Mouse (Mus musculus) liver, embryonic 11.5 days (tissue): ENCODE data around the gene Gipc1. TPM values are rescaled to one million over a fixed set of nuclear protein-coding genes. Genes with fewer than 3 reads are reported as not detected.
A peak's percentile ranks its signal among the peaks of the same experiment; 100 is the strongest.

Experiments
- ATAC-seq: fragments of 200-750 bp; cut with Nextera tagmentation; replicated peaks from 2 replicates; pipeline ENCODE4 v1.8.0; 2017; ENCODE audit warnings: moderate number of reproducible peaks, mild to moderate bottlenecking, moderate TSS enrichment, moderate library complexity; ENCODE audit not compliant: low FRiP score
- DNase-seq: peaks from one replicate; pipeline ENCODE4 v3.0.0-alpha.2; 2017; ENCODE audit warnings: low spot score
- H3K27ac ChIP-seq: fragments of 300-500 bp; sonication (generic); 2 replicates; pipeline ENCODE4 v1.5.1; 2014; ENCODE audit warnings: mild to moderate bottlenecking, low read depth, low read length, control low read depth
- H3K27me3 ChIP-seq: fragments of 300-500 bp; sonication (generic); replicated peaks from 2 replicates; pipeline ENCODE4 v1.6.1; 2014; ENCODE audit warnings: low read length, mixed read lengths; ENCODE audit not compliant: control insufficient read depth, insufficient read depth
- H3K36me3 ChIP-seq: fragments of 300-500 bp; sonication (generic); 2 replicates; pipeline ENCODE4 v1.6.1; 2014; ENCODE audit warnings: mild to moderate bottlenecking, low read length, moderate library complexity, mixed read lengths; ENCODE audit not compliant: control insufficient read depth, insufficient read depth
- H3K4me1 ChIP-seq: fragments of 300-500 bp; sonication (generic); replicated peaks from 2 replicates; pipeline ENCODE4 v1.6.1; 2014; ENCODE audit warnings: low read length, mixed read lengths; ENCODE audit not compliant: control insufficient read depth, insufficient read depth
- H3K4me2 ChIP-seq: fragments of 300-500 bp; sonication (generic); 2 replicates; pipeline ENCODE4 v1.6.1; 2014; ENCODE audit warnings: mild to moderate bottlenecking, control low read depth, moderate library complexity
- H3K4me3 ChIP-seq: fragments of 300-500 bp; sonication (generic); 2 replicates; pipeline ENCODE4 v1.5.1; 2014; ENCODE audit warnings: low read depth, low read length, control low read depth
- H3K9ac ChIP-seq: fragments of 300-500 bp; sonication (generic); 2 replicates; pipeline ENCODE4 v1.6.1; 2014; ENCODE audit warnings: low read depth, low read length, control low read depth
- H3K9me3 ChIP-seq: fragments of 300-500 bp; sonication (generic); 2 replicates; pipeline ENCODE4 v1.6.1; 2016; ENCODE audit warnings: low read length, inconsistent platforms, mixed read lengths; ENCODE audit not compliant: control insufficient read depth
- WGBS: fragments of 180-500 bp; shearing (Covaris S2); extraction: QIAGEN DNeasy Blood & Tissue Kit; methylation state at CpG from one replicate; pipeline ENCODE4 v1.1.7; 2014; 5-methylcytosine and 5-hydroxymethylcytosine counted together
- polyA plus RNA-seq: library from polyadenylated mRNA; unstranded; fragments of >200 nt; fragmentation: Nextera tagmentation; extraction: Ambion mirVana; gene quantifications from 2 replicates; pipeline ENCODE4 v1.2.1, GENCODE M21; 2014

Gipc1 gene
- polyA plus RNA-seq, 1 experiment from 2014 or later: 113 TPM

DNA sequence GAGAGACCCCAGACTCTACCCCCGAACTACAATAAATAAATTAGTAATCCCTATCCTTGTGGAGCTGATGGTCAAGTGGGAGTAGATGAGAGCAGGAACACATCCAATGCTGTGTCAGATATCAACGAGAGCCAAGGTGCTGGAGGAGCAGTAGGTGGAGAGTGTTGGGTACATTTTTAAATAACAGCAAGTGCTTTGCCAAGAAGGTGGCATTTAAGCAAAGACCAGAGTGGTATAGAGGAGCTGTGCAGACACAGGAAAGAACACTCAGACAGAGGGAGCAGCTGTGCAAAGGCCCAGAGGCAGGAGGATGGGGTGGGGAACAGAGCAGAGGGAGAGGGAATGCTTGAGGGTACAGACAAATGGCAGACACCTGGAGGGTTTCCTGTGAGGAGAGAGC, 35.4 kb upstream of the Gipc1 start:
- 79% methylated on average over 2 of the region's 2 CpGs for WGBS
- peaks cover 5% of the 10 kb centered on the region; the same call in 1 of the 2 replicates for H3K4me1 ChIP-seq
- H3K9ac ChIP-seq: no peak overlapping the region
- H3K4me3 ChIP-seq: no peak overlapping the region
- H3K27ac ChIP-seq: no peak overlapping the region
- H3K4me2 ChIP-seq: no peak overlapping the region
- DNase-seq (no peak), ATAC-seq (no peak)
- H3K9me3 ChIP-seq: no peaks in the 10 kb centered on the region
- H3K36me3 ChIP-seq: peaks cover 11% of the 10 kb centered on the region; the same call in 1 of the 2 replicates
- H3K27me3 ChIP-seq: no peaks in the 10 kb centered on the region

DNA sequence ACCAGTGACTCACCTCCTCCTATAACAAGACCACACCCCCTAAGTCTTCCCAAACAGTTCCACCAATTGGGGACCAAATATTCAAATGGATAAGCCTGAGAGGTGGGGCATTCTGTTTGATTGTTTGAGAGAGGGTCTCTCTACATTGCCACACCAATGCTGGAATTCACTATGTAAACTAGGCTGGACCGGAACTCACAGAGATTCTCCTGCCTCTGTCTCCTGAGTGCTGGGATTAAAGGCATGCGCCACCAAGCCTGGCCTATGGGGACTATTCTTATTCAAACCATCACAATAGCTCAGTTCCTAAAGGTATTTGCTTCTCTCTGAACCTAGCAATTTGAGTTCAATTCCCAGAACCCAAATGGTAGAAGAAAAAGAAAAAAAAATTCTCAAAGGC, 33.9 kb upstream of the Gipc1 start:
- 98% methylated on average over 2 of the region's 2 CpGs for WGBS
- peaks cover 13% of the 10 kb centered on the region for H3K4me1 ChIP-seq
- ATAC-seq: no peak

DNA sequence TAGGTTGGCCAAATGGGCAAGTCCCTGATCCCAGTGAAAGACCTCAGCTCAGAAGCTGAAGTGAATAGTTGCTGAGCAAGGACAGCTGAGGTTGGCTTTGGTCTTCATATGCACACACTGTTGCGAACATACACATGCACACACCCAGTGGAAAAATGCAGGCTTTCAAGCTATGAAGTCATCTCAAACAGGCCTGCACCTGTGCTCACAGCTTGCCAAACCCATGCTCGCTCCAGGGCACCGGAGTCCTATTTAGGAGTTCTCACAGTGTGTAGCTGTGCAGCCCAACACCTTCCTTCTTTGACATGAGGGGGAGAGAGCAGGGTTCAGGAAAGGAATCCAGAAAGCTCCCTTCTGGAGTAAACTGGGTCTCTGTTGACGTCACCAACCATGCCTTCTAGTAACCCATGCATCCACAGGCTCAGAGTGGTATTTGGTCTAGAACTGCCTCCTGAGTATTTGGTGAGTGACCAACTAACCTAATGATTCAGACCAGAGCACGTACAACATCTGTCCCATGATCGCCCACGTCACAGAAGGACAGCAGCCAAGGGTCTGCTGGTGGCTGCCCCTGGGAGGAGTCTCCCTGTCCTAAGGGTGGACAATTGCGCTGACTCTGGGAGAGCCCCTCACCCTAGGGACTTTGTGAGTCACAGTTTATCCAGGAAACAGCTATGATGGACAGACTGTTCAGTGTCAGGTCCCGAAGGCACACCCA, 32.8 kb upstream of the Gipc1 start:
- Histone ChIP-seq H3K4me2 (no peak overlapping the region), H3K27ac (no peak overlapping the region)
- WGBS: 86% methylated on average over 9 of the region's 9 CpGs

More for the DNA sequence above, 33.9 kb upstream of the Gipc1 start:
- no peak for DNase-seq
- no peak overlapping the region for H3K9ac ChIP-seq
- no peak overlapping the region for H3K27ac ChIP-seq
- no peaks in the 10 kb centered on the region for H3K27me3 ChIP-seq
- peaks cover 4% of the 10 kb centered on the region; the same call in 1 of the 2 replicates for H3K36me3 ChIP-seq
- no peak overlapping the region for H3K4me2 ChIP-seq
- H3K4me3 ChIP-seq: no peak overlapping the region
- no peaks in the 10 kb centered on the region for H3K9me3 ChIP-seq

DNA sequence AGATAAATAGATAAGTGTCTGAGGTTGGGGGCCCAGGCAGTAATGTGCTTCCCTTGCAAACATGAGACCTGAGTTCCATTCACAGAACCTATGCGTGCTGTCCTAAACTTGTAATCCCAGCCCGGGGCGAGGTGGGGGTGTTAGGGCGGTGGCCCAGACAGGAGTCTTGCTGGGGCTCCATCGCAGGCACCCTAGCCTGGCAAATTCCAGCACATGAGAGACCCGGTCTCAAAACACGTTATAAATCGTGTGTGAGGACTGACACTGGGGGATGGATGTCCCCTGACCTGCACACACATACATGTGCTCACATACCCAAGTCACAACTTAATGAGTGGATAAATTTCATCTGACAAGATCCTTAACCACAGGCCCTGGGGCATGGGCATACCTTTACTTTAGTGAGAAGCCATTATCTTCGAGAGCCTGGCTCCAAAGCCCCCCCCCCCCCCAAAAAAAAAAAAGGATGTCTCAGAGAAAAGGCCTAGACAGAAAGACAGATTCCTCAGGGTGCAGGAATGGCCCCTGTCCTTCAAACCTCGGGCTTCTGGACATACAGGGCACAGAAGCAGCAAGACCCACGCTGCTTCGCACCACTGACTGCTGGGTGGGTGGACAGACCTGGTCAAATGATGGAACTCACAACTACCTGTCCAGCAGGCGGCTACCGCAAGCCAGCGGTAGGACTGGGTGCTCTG, 30.6 kb upstream of the Gipc1 start:
- Histone ChIP-seq H3K27ac (no peak overlapping the region), H3K4me1 (peaks cover 23% of the 10 kb centered on the region), H3K4me2 (peak overlapping the region; percentile 80), H3K4me3 (peak overlapping the region; percentile 43), H3K9ac (peak overlapping the region; percentile 58), H3K9me3 (no peaks in the 10 kb centered on the region), H3K36me3 (no peaks in the 10 kb centered on the region), H3K27me3 (no peaks in the 10 kb centered on the region)
- DNase-seq: no peak
- ATAC-seq: peak; percentile 1; the same call in 1 of the 2 replicates
- WGBS: 59% methylated on average over 15 of the region's 15 CpGs

More for the DNA sequence above, 32.8 kb upstream of the Gipc1 start:
- Histone ChIP-seq H3K9ac (no peak overlapping the region), H3K36me3 (no peaks in the 10 kb centered on the region), H3K27me3 (no peaks in the 10 kb centered on the region), H3K9me3 (no peaks in the 10 kb centered on the region), H3K4me1 (peaks cover 19% of the 10 kb centered on the region), H3K4me3 (no peak overlapping the region)
- ATAC-seq (no peak), DNase-seq (no peak)

DNA sequence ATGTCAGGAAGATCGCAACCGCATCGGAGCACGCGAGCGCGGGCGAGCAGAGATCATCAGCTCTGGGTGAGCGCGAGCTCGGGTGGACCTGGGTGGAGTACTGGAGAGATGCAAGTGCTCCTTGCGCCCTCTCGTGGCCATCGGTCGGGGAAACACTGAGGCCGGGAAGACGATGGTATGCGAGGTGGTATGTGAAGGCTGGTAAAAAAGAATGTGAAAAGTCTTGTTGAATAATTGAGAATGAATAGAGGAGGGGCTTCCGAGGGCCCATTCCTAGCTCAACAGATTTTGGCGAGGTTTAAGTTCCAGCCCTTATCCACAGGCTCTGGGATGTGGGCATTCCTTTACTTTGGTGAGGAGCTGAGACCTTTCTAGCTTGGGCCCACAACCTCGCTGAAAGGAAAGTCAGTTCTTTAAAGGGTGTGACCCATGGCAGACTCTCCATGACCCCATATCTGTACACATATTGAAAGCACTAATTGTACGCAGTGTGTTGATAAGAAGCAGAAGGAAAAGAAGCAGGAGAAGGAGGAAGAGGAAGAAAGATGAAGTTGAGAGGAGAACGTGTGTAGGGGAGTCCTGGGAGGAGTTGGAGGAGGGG, 30.0 kb upstream of the Gipc1 start:
- no peaks in the 10 kb centered on the region for H3K36me3 ChIP-seq
- WGBS: 6% methylated on average over 23 of the region's 23 CpGs

DNA sequence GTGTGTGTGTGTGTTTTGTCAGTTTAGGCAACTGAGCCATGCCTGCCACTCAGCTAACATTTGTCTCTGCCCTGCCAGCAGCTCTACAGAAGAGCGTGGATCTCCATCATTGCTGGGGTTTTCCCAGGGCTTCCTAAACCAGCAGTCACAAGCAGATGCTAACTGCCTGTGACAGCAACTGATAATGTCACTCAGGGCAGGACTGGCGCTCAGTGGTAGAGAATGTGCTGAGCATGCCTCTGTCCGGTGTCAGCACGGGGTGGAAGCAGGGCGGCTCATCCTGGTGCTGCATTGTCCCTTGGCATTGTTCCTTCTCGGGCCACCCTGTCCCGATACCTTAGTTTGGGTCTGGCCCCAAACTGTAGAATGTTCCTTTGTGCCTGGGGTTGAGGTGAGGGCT, 28.9 kb upstream of the Gipc1 start:
- H3K27ac ChIP-seq: 0 out of 2 replicates have a peak overlapping the region, but pooled peaks have one; percentile 2
- no peak overlapping the region for H3K4me3 ChIP-seq
- no peaks in the 10 kb centered on the region for H3K9me3 ChIP-seq
- no peak overlapping the region for H3K4me2 ChIP-seq
- ATAC-seq (peak; percentile 58), DNase-seq (no peak)
- no peaks in the 10 kb centered on the region for H3K36me3 ChIP-seq
- H3K27me3 ChIP-seq: no peaks in the 10 kb centered on the region
- 71% methylated on average over 7 of the region's 7 CpGs for WGBS
- no peak overlapping the region for H3K9ac ChIP-seq
- H3K4me1 ChIP-seq: peaks cover 23% of the 10 kb centered on the region

More for the DNA sequence above, 30.0 kb upstream of the Gipc1 start:
- 0 out of 2 replicates have a peak overlapping the region, but pooled peaks have one; percentile 2 for H3K27ac ChIP-seq
- H3K9me3 ChIP-seq: no peaks in the 10 kb centered on the region
- peaks cover 23% of the 10 kb centered on the region for H3K4me1 ChIP-seq
- H3K27me3 ChIP-seq: no peaks in the 10 kb centered on the region
- DNase-seq (peak; percentile 77), ATAC-seq (peak; percentile 85)
- peak overlapping the region; percentile 80 for H3K4me2 ChIP-seq
- peak overlapping the region; percentile 43 for H3K4me3 ChIP-seq
- H3K9ac ChIP-seq: peak overlapping the region; percentile 58

DNA sequence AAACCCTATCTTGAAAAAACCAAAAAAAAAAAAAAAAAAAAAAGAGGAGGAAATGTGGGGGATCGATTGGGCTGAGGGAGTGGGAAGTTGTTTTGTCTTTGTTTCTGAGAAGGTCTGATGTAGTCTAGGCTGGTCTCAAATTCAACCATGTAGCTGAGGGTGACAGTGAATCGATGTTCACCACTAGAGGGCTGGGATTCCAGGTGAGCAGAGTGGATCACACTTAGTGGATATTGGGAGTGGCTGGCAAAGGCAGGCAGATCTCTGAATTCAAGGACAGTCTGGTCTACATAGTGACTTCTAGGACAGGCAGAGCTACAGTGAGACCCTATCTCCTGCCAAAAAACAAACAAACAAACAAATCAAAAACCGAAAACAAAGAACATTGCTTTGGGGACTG, 27.7 kb upstream of the Gipc1 start:
- Histone ChIP-seq H3K36me3 (no peaks in the 10 kb centered on the region), H3K9ac (no peak overlapping the region), H3K4me3 (no peak overlapping the region), H3K4me1 (peaks cover 23% of the 10 kb centered on the region), H3K27me3 (no peaks in the 10 kb centered on the region), H3K27ac (no peak overlapping the region), H3K9me3 (no peaks in the 10 kb centered on the region), H3K4me2 (no peak overlapping the region)
- 37% methylated on average over 3 of the region's 3 CpGs for WGBS
- DNase-seq: no peak
- ATAC-seq: no peak

DNA sequence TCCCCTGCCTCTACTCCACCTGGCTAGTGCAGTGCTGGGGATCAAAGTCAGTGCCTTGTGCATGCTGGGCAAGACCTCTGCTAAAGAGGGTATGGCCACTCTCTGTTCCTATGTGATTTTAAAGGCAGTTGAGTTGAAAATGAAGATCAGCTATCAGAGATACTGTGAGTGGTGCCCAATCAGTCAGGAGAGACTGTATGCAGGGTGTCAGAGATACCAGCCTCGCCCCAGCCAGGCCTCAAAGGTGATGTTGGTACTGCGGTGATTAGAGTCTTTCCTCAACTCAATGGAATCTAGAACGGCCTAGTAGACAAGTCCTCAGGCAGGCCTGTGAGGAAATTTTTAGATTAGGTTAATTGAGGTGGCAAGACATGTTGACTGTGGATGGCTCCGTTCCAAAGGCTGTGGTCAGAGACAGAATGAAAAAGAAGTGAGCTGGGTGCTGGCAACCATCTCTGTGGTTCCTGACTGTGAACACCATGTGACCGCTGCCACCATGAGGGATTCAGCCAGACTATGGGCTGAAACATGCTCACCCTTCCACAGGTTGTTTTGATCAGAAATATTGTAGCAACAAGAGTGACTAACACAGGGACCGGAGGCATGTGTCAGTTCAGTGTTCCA, 26.7 kb upstream of the Gipc1 start:
- ATAC-seq: peak; percentile 74
- Histone ChIP-seq H3K9me3 (no peaks in the 10 kb centered on the region), H3K4me1 (peaks cover 23% of the 10 kb centered on the region), H3K27me3 (no peaks in the 10 kb centered on the region), H3K9ac (no peak overlapping the region), H3K4me3 (no peak overlapping the region), H3K27ac (no peak overlapping the region), H3K4me2 (no peak overlapping the region), H3K36me3 (no peaks in the 10 kb centered on the region)
- WGBS: 77% methylated on average over 6 of the region's 6 CpGs
- DNase-seq: no peak
